Mouse (Mus musculus) mouse trophoblast stem cell (cell line): ENCODE data around the gene Gm11034.

Source experiments
- in situ Hi-C, 2 experiments: fragments of 300-500 bp; cut with MseI, MboI; formaldehyde crosslinking; loops; 2 replicates in 1 of 2; 3 replicates in 1 of 2; pipeline ENCODE4 v1.15.1; 2025

Gene Gm11034

DNA sequence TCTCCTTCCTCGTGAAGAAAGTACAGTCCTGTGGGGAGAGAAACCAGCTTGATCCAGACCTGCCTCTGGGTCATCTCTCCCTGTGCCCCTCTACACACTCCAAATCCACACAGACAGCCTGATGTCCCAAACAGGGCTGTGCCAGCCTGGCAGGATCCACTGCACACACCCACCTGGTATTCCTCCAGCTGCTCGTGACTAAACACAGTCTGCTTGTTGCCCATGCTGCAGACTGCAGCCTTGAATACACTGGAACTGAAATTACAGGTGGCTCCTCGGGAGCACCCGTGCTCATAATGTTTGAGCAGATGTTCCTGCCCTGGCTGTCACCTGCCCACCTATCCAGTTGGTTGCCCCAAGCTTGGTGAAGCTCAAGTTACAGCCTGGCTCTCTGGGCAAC is 685 bp downstream of the Gm11034 start, which contains the start of gene Cib3:
Gene Cib3 (minus strand): TSS at position 87 of the 400 bp plus-strand sequence.
- in situ Hi-C loops: loop anchor here in 1 of 2 experiments (25.0 kb wide), 1 partner anchor 1075 kb away; no protein-coding TSS in a partner anchor

DNA sequence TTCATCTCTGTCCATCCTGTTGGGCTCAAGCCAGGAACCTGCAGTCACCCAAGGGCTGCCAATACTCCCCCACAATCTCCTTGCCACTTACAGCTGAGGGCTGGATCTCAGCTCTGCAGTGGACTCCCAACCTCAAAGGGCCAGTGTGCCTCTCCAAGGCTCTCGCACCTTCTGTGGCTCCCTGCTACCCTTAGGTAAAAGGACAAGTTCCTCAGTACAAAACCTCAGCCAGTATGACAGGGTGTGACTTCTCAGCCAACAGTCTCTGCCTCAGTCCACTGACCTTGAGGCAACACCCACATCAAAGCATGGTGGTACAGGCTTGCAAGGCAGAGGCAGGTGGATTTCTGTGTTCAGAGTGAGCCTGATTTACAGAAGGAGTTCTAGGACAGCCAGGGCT is 1.6 kb downstream of the Gm11034 start:
- in situ Hi-C loops: loop anchor here in 1 of 2 experiments (25.0 kb wide), 1 partner anchor 1075 kb away; no protein-coding TSS in a partner anchor

DNA sequence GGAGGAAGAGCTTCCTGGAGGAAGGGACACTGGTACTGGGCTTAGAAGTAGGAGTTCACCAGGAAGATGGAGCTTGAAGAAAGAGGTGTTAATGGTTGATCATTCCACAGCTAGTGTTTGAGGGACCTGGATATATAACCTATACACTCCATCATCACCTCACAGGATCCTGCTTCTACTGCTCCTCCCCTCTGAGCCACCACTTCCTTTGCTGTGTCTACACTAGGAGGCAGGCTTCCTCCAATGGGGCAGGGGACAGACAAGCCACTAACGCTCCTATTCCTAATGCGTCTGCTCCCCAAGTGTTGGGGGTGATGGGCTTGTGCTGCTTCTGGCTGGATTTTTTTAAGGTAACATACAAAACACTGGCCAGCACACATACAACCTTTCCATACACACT is 2.7 kb downstream of the Gm11034 start:
- in situ Hi-C loops: loop anchor here in 1 of 2 experiments (25.0 kb wide), 1 partner anchor 1073 kb away; no protein-coding TSS in a partner anchor

DNA sequence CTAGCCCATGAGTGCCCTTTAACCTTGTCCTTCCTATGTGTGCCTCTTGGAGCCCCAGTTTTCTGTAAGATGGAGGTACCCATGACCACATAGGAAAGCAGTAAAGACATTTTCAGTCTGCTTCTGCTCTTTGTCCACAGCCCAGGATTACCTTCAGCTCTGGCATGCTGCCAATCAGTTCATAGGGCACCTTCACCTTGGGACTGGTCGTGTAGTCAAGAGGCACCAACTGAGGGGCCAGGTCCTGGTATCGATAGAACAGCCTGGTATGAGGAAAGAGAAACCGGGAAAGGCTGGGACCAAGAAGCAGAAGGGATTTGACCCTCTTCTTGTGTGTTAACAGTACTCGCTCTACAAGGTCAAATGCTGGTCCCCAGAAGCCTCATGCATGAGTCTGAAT is 3.2 kb downstream of the Gm11034 start:
- in situ Hi-C loops: loop anchor here in 1 of 2 experiments (25.0 kb wide), 1 partner anchor 1073 kb away; no protein-coding TSS in a partner anchor

DNA sequence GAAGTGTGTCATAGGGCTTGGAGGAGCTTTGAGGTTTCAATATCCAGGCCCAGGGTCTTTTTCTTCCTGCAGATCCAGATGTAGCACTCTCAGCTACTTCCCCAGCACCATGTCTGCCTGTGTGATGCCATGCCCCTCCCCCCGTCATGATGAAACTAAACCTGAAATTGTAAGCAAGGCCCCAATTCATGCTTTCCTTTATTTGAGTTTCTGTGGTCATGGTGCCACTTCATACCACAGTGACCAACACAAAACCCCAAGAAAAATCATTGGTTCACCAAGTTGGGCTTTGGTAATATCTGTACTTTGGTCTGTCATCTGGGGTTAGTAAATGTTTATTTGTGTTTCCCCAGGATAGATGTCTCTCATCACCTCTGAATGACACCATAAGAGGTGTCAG is 4.9 kb downstream of the Gm11034 start:
- in situ Hi-C loops: loop anchor here (10.0 to 25.0 kb wide), 2 partner anchors 204 to 1071 kb away; partner anchors contain the start of gene Cyp4f18 (in 1 of the 2)

DNA sequence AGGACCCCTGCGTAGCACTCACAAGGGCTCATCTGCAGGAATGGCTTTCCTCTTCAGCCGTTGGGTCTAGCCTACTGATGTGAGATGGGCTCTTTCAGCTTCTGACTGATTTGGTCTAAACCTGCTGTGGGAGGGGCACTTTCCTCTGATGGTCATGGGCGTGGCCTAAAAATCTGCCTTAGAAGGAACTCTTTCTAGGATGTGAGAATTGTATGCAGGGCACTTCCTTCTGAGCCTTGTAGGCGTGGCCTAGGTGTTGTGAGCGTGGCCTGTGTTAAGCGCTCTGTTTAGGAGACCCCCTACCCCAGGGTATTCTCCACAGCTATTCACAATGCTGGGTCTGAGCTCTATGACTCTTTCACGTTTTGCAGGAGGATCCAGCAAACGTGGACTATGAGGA is 15.4 kb downstream of the Gm11034 start:
- in situ Hi-C loops: no loop called here

DNA sequence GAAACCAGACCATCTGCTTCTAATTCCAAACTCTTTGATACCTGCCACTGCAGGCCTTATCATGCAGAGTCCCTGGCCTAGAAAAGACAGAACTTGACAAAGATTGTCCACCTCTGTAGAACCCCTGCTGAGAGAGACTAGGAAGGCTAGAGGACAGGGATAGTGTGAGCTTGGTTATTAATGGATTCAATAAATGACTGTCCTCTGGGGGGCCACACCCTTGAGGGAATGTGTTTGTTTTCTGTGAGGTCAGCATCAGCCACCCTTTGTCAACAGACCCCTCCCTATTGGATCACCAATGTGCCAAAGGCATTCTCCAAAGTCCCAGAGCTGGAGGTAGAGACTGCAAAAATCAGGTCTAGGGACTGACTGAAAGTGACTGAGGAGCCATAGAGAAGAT is 21.4 kb downstream of the Gm11034 start:
- in situ Hi-C loops: no loop called here

DNA sequence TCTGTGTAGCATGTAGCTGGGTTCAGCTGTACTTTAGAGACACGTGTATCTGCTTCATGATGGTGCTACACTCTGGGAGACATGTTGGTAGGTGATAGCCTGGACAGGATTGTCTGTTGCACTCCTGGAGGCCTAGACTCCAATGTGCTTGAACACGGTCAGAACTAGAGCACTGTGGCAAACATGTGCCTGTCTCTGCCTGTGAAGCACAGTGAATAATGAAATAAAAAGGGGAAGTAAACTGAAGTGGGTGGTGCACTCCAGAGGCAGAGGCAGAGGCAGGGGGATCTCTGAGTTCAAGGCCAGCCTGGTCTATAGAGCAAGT is 23.3 kb downstream of the Gm11034 start:
- in situ Hi-C loops: no loop called here

DNA sequence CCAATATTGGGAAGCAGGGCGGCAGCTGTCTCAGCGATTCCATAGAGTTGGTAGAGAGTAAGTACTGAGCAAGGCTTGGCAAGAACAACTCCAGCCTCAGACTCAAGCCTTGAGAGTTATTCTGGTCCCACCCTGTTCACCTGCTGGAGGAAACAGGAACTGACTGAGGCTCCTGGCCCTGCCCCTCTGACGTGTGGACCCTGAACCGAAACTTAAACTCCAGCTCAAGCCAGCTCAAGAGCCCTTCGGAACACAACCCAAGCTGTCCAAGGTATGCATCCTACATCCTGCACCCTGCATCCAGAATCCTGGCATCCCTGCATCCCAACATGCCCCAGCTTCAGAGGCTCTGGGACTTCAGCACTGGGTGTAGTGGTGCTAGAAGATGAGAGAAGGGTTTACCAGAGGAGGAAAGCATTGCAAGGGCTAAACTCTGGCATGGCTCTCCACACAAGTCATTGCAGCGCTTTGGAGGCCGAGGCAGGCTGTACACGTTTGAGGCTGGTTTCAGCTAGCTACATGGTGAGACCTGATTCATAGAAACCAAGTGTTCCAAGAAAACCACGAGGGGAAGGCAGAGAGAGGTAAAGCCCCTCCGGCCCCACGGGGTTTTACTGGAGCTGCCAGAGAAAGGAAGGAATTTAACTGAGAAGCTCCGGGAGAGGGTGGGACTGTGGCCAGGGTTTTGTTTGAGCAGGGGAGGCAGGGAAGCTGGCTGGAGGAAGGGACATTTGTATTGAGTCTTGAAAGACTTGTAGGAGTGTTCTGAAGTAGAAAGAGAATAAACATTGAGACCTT is 23.8 kb downstream of the Gm11034 start, which contains the start of gene Hsh2d:
Gene Hsh2d (plus strand): TSS at position 222 of the 798 bp plus-strand sequence.
- in situ Hi-C loops: no loop called here

DNA sequence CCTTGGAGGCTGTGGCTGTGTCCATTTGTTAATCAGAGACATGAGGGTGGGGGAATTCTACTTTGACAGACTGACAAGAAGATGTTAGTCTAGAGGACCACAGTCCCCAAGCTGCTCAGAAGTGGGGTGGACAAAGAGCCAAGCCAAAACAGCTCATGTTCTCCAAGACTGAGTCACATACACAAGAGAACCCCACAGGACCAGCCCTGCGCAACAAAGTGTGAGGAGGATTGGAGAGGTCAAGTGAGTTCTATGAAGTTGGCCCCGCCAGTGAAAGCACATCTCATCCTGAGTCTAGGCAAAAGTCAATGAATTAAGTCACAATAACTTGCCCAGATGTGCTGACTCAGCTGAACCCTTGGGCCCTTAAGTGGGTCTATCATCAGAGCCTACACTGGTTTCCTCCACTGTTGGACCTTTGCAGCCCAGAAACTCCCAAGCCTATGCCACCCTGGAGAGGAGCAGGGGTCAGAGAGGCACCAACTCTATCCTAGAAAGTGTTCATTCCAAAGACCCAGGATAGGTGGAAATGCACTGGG is 25.6 kb downstream of the Gm11034 start:
- in situ Hi-C loops: no loop called here

DNA sequence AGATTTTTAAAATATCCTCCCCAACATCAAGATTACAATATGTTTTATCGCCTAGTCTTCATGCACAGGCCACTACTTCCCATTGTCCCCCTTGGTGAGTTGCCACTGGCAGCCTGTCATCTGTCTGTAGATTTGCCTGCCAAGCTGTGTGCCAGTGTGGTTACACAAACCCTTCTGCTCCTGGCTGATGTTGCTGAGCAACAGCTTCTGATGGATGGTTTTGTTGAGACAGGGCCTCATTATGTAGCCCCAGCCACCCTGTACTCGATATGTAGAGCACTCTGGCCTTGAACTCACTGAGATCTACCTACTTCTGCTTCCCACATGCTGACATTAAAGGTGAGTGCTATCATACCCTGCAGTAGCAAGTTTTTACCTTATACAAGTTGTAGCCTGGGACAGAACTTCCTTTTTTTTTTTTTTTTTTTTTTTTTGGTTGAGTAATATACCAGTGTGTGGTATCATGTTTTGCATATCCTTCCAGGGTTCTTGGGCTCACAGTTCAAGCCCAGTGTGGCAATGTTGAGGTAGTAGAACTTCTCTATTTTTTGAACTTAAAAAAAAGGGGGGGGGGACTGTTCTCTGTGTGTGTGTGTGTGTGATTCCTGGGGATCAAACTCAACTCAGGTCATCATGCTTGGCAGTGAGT is 29.8 kb downstream of the Gm11034 start:
- in situ Hi-C loops: no loop called here

DNA sequence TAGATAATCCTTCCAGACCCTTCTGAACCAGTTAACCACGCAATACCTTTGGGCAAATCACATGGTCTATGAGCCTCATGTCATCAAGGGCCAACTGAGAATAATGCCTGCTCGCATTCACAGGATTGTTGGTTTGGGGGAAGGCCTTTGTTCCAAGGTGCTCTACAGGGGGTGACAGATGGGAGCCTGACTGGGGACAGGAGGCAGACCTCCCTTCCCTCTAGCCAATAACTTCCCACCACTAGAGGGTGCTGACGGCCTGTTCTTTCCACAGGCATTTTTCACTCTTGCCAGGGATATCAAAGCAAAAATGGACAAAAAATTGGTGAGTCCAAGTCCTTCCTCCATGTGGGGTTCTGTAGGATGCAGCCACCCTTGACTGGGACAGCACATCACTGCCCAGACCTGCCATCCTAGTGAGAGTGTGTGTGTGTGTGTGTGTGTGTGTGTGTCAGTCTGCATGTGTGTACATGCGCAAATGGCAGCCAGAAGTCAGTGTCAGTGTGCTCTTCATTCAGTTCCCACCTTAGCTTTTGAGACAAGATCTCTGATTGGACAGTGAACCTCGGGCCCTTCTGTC is 36.0 kb downstream of the Gm11034 start:
- in situ Hi-C loops: no loop called here

DNA sequence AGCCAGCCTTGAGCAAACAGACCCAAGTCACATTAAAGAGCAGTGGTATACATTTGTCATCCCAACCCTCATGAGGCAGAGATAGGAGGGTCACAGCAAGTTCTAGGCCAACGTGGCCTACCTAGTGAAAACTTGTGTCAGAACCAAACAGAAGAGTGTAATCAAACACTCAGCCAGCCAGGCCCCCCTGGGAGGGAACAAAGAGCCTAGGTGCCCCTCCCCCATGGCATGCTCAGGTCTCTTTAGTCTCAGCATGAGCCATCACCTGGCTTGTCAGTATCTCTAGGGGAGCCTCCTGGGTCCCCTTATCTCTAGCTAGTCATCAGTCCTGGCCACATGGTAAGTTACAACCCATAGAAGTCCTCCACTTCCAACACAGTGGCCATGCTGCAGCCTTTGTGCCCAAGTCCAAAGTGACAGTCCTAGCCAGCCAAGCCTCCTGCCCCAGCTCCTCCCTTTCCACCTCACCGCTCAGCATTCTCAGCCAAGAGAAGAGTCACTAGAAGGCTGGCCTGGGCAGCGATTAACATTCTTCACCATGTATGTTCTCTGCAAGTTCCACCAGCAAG is 43.7 kb downstream of the Gm11034 start:
- in situ Hi-C loops: no loop called here

DNA sequence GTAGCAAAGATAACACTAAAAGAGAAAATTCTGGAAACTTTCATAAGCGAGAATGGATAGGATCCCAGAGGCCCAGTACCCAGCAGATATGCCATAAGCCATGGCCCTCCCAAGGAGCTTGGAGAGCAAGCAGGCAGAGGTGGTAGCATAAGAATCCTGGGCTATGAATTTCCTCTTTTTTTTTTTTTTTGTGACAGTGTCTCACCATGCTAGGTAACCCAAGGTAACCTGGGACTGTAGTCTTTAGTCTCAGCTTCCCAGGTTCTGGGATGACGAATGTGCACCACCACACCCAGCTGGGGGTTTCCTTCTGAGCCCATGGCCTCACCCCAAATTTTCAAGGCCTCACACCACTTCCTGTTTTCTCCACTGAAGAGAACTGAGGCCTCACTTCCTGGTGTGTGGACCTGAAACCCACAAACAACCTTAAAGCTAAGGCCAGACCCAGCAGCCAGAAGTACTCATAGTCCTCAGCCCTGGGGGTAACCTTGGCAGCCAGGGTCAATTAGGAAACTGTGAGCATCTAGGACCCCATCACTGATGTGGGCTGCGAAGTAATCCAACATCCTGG is 44.3 kb downstream of the Gm11034 start:
- in situ Hi-C loops: no loop called here
